Mouse (Mus musculus) adrenal gland, adult 8-10 months (tissue): ENCODE measurements around the gene Cblc. TPM values are rescaled to one million over a fixed set of nuclear protein-coding genes. Genes with fewer than 3 reads are reported as not detected.

Experiments
- total RNA-seq, 4 experiments: library from RNA; stranded (reverse); gene quantifications; 2 replicates each; pipeline ENCODE4 v1.2.4; 2022

The Cblc gene
- total RNA-seq, 4 experiments from 2014 or later, result 0.43 TPM; not detected in 3

Other genes with a start within 250 kb of the Cblc start
- 10 to 100 TPM; 68.3 to 88.3 (median 81.8) TPM for gene Ppp1r37, start 233.7 kb downstream of the Cblc start, total RNA-seq
- gene Zfp296, start 219.5 kb downstream of the Cblc start, total RNA-seq, result under 1 TPM; 0.52 to 0.68 (median 0.57) TPM
- 10 to 100 TPM; 76.9 to 94.1 (median 85.1) TPM for gene Gemin7, start 219.2 kb downstream of the Cblc start, total RNA-seq
- gene Clasrp, start 192.3 kb downstream of the Cblc start, total RNA-seq, result 10 to 100 TPM; 29.5 to 92.6 (median 50.4) TPM
- 10 to 100 TPM; 31.6 to 50.7 (median 42.6) TPM for gene Relb, start 167.4 kb downstream of the Cblc start, total RNA-seq
- 100 to 1,000 TPM; 164 to 180 (median 179) TPM for gene Clptm1, start 131.8 kb downstream of the Cblc start, total RNA-seq
- gene Apoc2, start 118.9 kb downstream of the Cblc start, total RNA-seq, result 1 to 10 TPM in 3 of 4 experiments, not detected in 1; 1.0 to 2.6 (median 1.4) TPM
- gene Gm44805, start 115.4 kb downstream of the Cblc start, total RNA-seq, result 1 to 10 TPM in 2 of 4 experiments, under 1 TPM in 1, not detected in 1; 0.54 to 3.0 (median 1.9) TPM
- 100 to 1,000 TPM in 2 of 4 experiments, 10 to 100 TPM in 2; 48.6 to 249 (median 89.6) TPM for gene Apoc4, start 115.3 kb downstream of the Cblc start, total RNA-seq
- 100 to 1,000 TPM in 2 of 4 experiments, 10 to 100 TPM in 2; 11.6 to 554 (median 210) TPM for gene Apoc1, start 104.1 kb downstream of the Cblc start, total RNA-seq
- gene Apoe, start 97.6 kb downstream of the Cblc start, total RNA-seq, result 1,000 to 10,000 TPM in 3 of 4 experiments, 100 to 1,000 TPM in 1; 996 to 1,300 (median 1,120) TPM
- gene Tomm40, start 81.4 kb downstream of the Cblc start, total RNA-seq, result 100 to 1,000 TPM; 119 to 134 (median 125) TPM
- 100 to 1,000 TPM in 1 of 4 experiments, 10 to 100 TPM in 3; 72.1 to 116 (median 88.9) TPM for gene Nectin2, start 46.3 kb downstream of the Cblc start, total RNA-seq
- gene Bcam, start 25.8 kb downstream of the Cblc start, total RNA-seq, result 10 to 100 TPM; 50.3 to 63.5 (median 55.3) TPM
- gene Bcl3, start 26.0 kb upstream of the Cblc start, total RNA-seq, result 10 to 100 TPM; 16.5 to 23.4 (median 21.9) TPM
- gene Gm19345, start 55.2 kb upstream of the Cblc start, total RNA-seq, result under 1 TPM in 2 of 4 experiments, not detected in 2; 0.28 to 0.35 TPM
- under 1 TPM in 1 of 4 experiments, not detected in 3; 0.31 TPM for gene Ceacam16, start 64.5 kb upstream of the Cblc start, total RNA-seq
- not detected for gene Ceacam19, start 91.2 kb upstream of the Cblc start, total RNA-seq
- 10 to 100 TPM; 20.6 to 34.2 (median 24.5) TPM for gene Pvr, start 124.4 kb upstream of the Cblc start, total RNA-seq
- not detected for gene Igsf23, start 153.9 kb upstream of the Cblc start, total RNA-seq
- gene Ceacam20, start 168.6 kb upstream of the Cblc start, total RNA-seq, result not detected
- not detected for gene Nlrp9b, start 194.7 kb upstream of the Cblc start, total RNA-seq